Comparison of ENCODE assay signal across 10 mouse cellular contexts in genomic region chr4:138396711-138397110, GRCm38 (mm10). TPM values are rescaled to one million over a fixed set of nuclear protein-coding genes. Genes with fewer than 3 reads are reported as not detected.
DNase-seq lines count a peak whose midpoint lies in the region; ATAC-seq and TF ChIP-seq lines count a peak whose summit lies in the region.
"Had no signal": no experiment of that assay in that cellular context is flagged by ENCODE, and none has a peak within 500 bp of the region (broad histone marks: within the 10 kb centered on the region; RNA-seq: fewer than 3 reads in every experiment).

No protein-coding gene starts in this region.

- H3K9me3 ChIP-seq in heart, embryonic 11.5 days (replicated peaks; ENCODE audit: control insufficient read depth, low read length), result no peaks in the 10 kb centered on the region
- no peaks in the 10 kb centered on the region for H3K9me3 ChIP-seq in E14TG2a.4 (ENCODE audit: low read length)
- H3K9me3 ChIP-seq in forebrain, embryonic 12.5 days, result no peaks in the 10 kb centered on the region
- H3K9me3 ChIP-seq in limb, embryonic 13.5 days, result no peaks in the 10 kb centered on the region

- TF ChIP-seq CTCF in E14TG2a.4 (conservative IDR thresholded peaks at IDR 0.05; ENCODE audit: low read length), result no peak

- H3K36me3 ChIP-seq in heart, embryonic 11.5 days (ENCODE audit: control insufficient read depth, insufficient read depth, low read length), result no peaks in the 10 kb centered on the region
- H3K36me3 ChIP-seq in E14TG2a.4 (ENCODE audit: insufficient read depth, low read length), result no peaks in the 10 kb centered on the region
- no peaks in the 10 kb centered on the region for H3K36me3 ChIP-seq in forebrain, embryonic 12.5 days (replicated peaks)
- no peaks in the 10 kb centered on the region for H3K36me3 ChIP-seq in limb, embryonic 13.5 days

- 4% methylated on average over 8 of the region's 8 CpGs for WGBS in heart, embryonic 11.5 days (ENCODE audit: insufficient replicate concordance)
- WGBS in forebrain, embryonic 12.5 days, result 4% methylated on average over 8 of the region's 8 CpGs
- WGBS in limb, embryonic 13.5 days, result 4% methylated on average over 8 of the region's 8 CpGs

- no peak overlapping the region for H3K9ac ChIP-seq in heart, embryonic 11.5 days (ENCODE audit: low read depth, low read length)
- no peak overlapping the region for H3K9ac ChIP-seq in forebrain, embryonic 12.5 days
- no peak overlapping the region for H3K9ac ChIP-seq in limb, embryonic 13.5 days

- H3K27me3 ChIP-seq in heart, embryonic 11.5 days (ENCODE audit: control insufficient read depth, insufficient read depth, low read length), result peaks cover 72% of the 10 kb centered on the region
- peaks cover 80% of the 10 kb centered on the region for H3K27me3 ChIP-seq in E14TG2a.4 (ENCODE audit: insufficient read depth, low read length)
- peaks cover 90% of the 10 kb centered on the region for H3K27me3 ChIP-seq in forebrain, embryonic 12.5 days
- H3K27me3 ChIP-seq in limb, embryonic 13.5 days, result peaks cover 94% of the 10 kb centered on the region

- H3K27ac ChIP-seq in heart, embryonic 11.5 days (ENCODE audit: low read depth, low read length), result no peak overlapping the region
- no peak overlapping the region for H3K27ac ChIP-seq in forebrain, embryonic 12.5 days
- H3K27ac ChIP-seq in limb, embryonic 13.5 days, result no peak overlapping the region

- H3K4me3 ChIP-seq in heart, embryonic 11.5 days (ENCODE audit: low read depth, low read length), result peak overlapping the region; percentile 29
- peak overlapping the region; percentile 79 for H3K4me3 ChIP-seq in E14TG2a.4 (replicated peaks; ENCODE audit: low read length)
- peak overlapping the region; percentile 39 for H3K4me3 ChIP-seq in forebrain, embryonic 12.5 days (replicated peaks)
- peak overlapping the region; percentile 44 for H3K4me3 ChIP-seq in limb, embryonic 13.5 days

- H3K4me2 ChIP-seq in heart, embryonic 11.5 days, result peak overlapping the region; percentile 73
- peak overlapping the region; percentile 56 for H3K4me2 ChIP-seq in forebrain, embryonic 12.5 days
- H3K4me2 ChIP-seq in limb, embryonic 13.5 days (replicated peaks), result peak overlapping the region; percentile 75

- intact Hi-C loops in heart, postnatal 36 days (cut with DNase I), result no loop called here
- intact Hi-C loops in gastrocnemius, postnatal 36 days (cut with DNase I), result no loop called here

- ATAC-seq in heart, embryonic 11.5 days (replicated peaks; ENCODE audit: insufficient number of reproducible peaks, low FRiP score, low TSS enrichment), result no peak
- no peak for ATAC-seq in forebrain, embryonic 12.5 days (ENCODE audit: low FRiP score)
- no peak for ATAC-seq in limb, embryonic 13.5 days (ENCODE audit: low FRiP score, low read depth)
- no peak for ATAC-seq in erythroblast, adult 5-6 weeks (replicated peaks; ENCODE audit: low FRiP score, poor library complexity, severe bottlenecking)
- ATAC-seq: CD4-positive, CD25-positive, alpha-beta regulatory T cell, adult 4 months had no signal

- DNase-seq in heart, postnatal 36 days, result no peak
- DNase-seq in urinary bladder, adult 18-20 months (ENCODE audit: low spot score in 2 of 2), result no peak
- no peak for DNase-seq in gastrocnemius, postnatal 36 days

- peaks cover 11% of the 10 kb centered on the region for H3K4me1 ChIP-seq in heart, embryonic 11.5 days (ENCODE audit: control insufficient read depth, insufficient read depth, low read length)
- H3K4me1 ChIP-seq in E14TG2a.4 (replicated peaks; ENCODE audit: low read depth, low read length), result peaks cover 19% of the 10 kb centered on the region
- H3K4me1 ChIP-seq in forebrain, embryonic 12.5 days, result peaks cover 19% of the 10 kb centered on the region
- peaks cover 20% of the 10 kb centered on the region for H3K4me1 ChIP-seq in limb, embryonic 13.5 days

RNA-seq across cellular contexts. Expression of gene Fam43b, which starts 0.4 kb away (rescaled TPM):
- 0.07 TPM in 1 of 2 replicates, not detected in the other for polyA plus RNA-seq in heart, embryonic 11.5 days (2014; fragmentation: Nextera tagmentation; extraction: Ambion mirVana)
- total RNA-seq in heart, postnatal 36 days (2021), result not detected
- polyA plus RNA-seq in forebrain, embryonic 12.5 days (2016; fragmentation: Nextera tagmentation; extraction: Ambion mirVana), result 0.21 and 0.24 TPM in 2 replicates
- not detected in 2 replicates for polyA plus RNA-seq in limb, embryonic 13.5 days (2015; fragmentation: Nextera tagmentation; extraction: Ambion mirVana)
- total RNA-seq in erythroblast, adult 5-6 weeks (2015; ENCODE audit: low replicate concordance), result not detected in 2 replicates
- total RNA-seq in erythroblast, adult 5-6 weeks (2017; ENCODE audit: low replicate concordance), result not detected in 2 replicates
- not detected for total RNA-seq in gastrocnemius, postnatal 36 days (2021)
- total RNA-seq: gastrocnemius, adult 18-20 months had no signal
- polyA plus RNA-seq: CD4-positive, CD25-positive, alpha-beta regulatory T cell, adult 4 months had no signal

RNA-seq across cellular contexts. Expression of gene Cda, which starts 28.9 kb away (rescaled TPM):
- polyA plus RNA-seq in heart, embryonic 11.5 days (2014; fragmentation: Nextera tagmentation; extraction: Ambion mirVana), result 6.9 and 7.6 TPM in 2 replicates
- 1 to 10 TPM in 1 of 2 experiments, under 1 TPM in 1; 0.65 to 2.1 TPM for total RNA-seq in heart, postnatal 36 days (2021)
- 1.6 and 1.8 TPM in 2 replicates for polyA plus RNA-seq in forebrain, embryonic 12.5 days (2016; fragmentation: Nextera tagmentation; extraction: Ambion mirVana)
- polyA plus RNA-seq in limb, embryonic 13.5 days (2015; fragmentation: Nextera tagmentation; extraction: Ambion mirVana), result 4.9 and 5.6 TPM in 2 replicates
- total RNA-seq in erythroblast, adult 5-6 weeks (2015; ENCODE audit: low replicate concordance), result not detected in 2 replicates
- total RNA-seq in erythroblast, adult 5-6 weeks (2017; ENCODE audit: low replicate concordance), result not detected in 2 replicates
- total RNA-seq in gastrocnemius, postnatal 36 days (2021), result under 1 TPM in 1 of 2 experiments, not detected in 1; 0.62 TPM
- polyA plus RNA-seq: CD4-positive, CD25-positive, alpha-beta regulatory T cell, adult 4 months had no signal

RNA-seq across cellular contexts. Expression of gene Mul1, which starts 37.8 kb away (rescaled TPM):
- polyA plus RNA-seq in heart, embryonic 11.5 days (2014; fragmentation: Nextera tagmentation; extraction: Ambion mirVana), result 16.1 and 18.2 TPM in 2 replicates
- total RNA-seq in heart, postnatal 36 days (2021), result 10 to 100 TPM; 75.2 to 79.0 TPM
- 14.5 and 14.7 TPM in 2 replicates for polyA plus RNA-seq in forebrain, embryonic 12.5 days (2016; fragmentation: Nextera tagmentation; extraction: Ambion mirVana)
- polyA plus RNA-seq in limb, embryonic 13.5 days (2015; fragmentation: Nextera tagmentation; extraction: Ambion mirVana), result 18.4 and 18.9 TPM in 2 replicates
- total RNA-seq in erythroblast, adult 5-6 weeks (2015; ENCODE audit: low replicate concordance), result 3.7 and 4.2 TPM in 2 replicates
- 2.0 and 3.8 TPM in 2 replicates for total RNA-seq in erythroblast, adult 5-6 weeks (2017; ENCODE audit: low replicate concordance)
- total RNA-seq in gastrocnemius, postnatal 36 days (2021), result 10 to 100 TPM; 34.1 to 34.9 TPM

RNA-seq across cellular contexts. Expression of gene Camk2n1, which starts 57.4 kb away (rescaled TPM):
- polyA plus RNA-seq in heart, embryonic 11.5 days (2014; fragmentation: Nextera tagmentation; extraction: Ambion mirVana), result 1.2 and 1.4 TPM in 2 replicates
- 10 to 100 TPM in 1 of 2 experiments, 1 to 10 TPM in 1; 9.9 to 11.0 TPM for total RNA-seq in heart, postnatal 36 days (2021)
- polyA plus RNA-seq in forebrain, embryonic 12.5 days (2016; fragmentation: Nextera tagmentation; extraction: Ambion mirVana), result 4.8 and 5.4 TPM in 2 replicates
- polyA plus RNA-seq in limb, embryonic 13.5 days (2015; fragmentation: Nextera tagmentation; extraction: Ambion mirVana), result 1.6 and 1.9 TPM in 2 replicates
- not detected in 2 replicates for total RNA-seq in erythroblast, adult 5-6 weeks (2015; ENCODE audit: low replicate concordance)
- total RNA-seq in erythroblast, adult 5-6 weeks (2017; ENCODE audit: low replicate concordance), result not detected in 2 replicates
- total RNA-seq in gastrocnemius, postnatal 36 days (2021), result 1 to 10 TPM; 3.4 to 3.9 TPM

Comparison
In these comparisons a context has a peak if more than half of its experiments do, and no peak if none do; other contexts are left out.
1. H3K4me3 ChIP-seq: peak in every context shown above with its lines; median percentile 79 in E14TG2a.4; 44 in limb, embryonic 13.5 days; 39 in forebrain, embryonic 12.5 days; 29 in heart, embryonic 11.5 days.
2. RNA of gene Mul1, which starts 37.8 kb away (total RNA-seq): 75.2 to 79.0 TPM in heart, postnatal 36 days and 34.1 to 34.9 TPM in gastrocnemius, postnatal 36 days; 2.0 to 4.2 TPM in erythroblast, adult 5-6 weeks; every median in the first group is over 4 times any median in the second.
3. Peak in every context shown above with its lines, with median percentiles within 50 percentile points of each other: H3K4me2 ChIP-seq.